Mouse (Mus musculus) heart, embryonic 14.5 days (tissue): Measurements from ENCODE around the gene Olfr1120. TPM values are rescaled to one million over a fixed set of nuclear protein-coding genes. Genes with fewer than 3 reads are reported as not detected.
"Not testable (repeated sequence)": the region's sequence is repeated elsewhere in the genome, so short reads cannot be mapped to it uniquely, and the experiment has no call there.

Source experiments
- ATAC-seq: fragments of 200-750 bp; cut with Nextera tagmentation; 2 replicates; pipeline ENCODE4 v1.8.0; 2017; ENCODE audit warnings: low read depth, moderate TSS enrichment; ENCODE audit not compliant: insufficient number of reproducible peaks, insufficient read depth, low FRiP score
- H3K27ac ChIP-seq, 2 experiments: fragments of 200-500 bp in 1 of 2; fragments of 300-500 bp in 1 of 2; sonication (generic) in 1 of 2; replicated peaks in 1 of 2; 2 replicates each; pipeline ENCODE4 v1.5.1; 2012 to 2014; ENCODE audit warnings: low read depth in 2 of 2, low read length in 2 of 2, control low read depth in 1 of 2, mild to moderate bottlenecking in 1 of 2, mixed read lengths in 1 of 2; ENCODE audit not compliant: control insufficient read depth in 1 of 2, insufficient read depth in 1 of 2
- H3K27me3 ChIP-seq: fragments of 300-500 bp; sonication (generic); 2 replicates; pipeline ENCODE4 v1.6.1; 2014; ENCODE audit warnings: mild to moderate bottlenecking, low read length, control low read depth; ENCODE audit not compliant: control insufficient read depth, insufficient read depth
- H3K36me3 ChIP-seq: fragments of 300-500 bp; sonication (generic); 2 replicates; pipeline ENCODE4 v1.6.1; 2014; ENCODE audit warnings: mild to moderate bottlenecking, control low read depth, low read length, mixed read lengths; ENCODE audit not compliant: control insufficient read depth, insufficient read depth
- H3K4me1 ChIP-seq, 2 experiments: fragments of 200-500 bp in 1 of 2; fragments of 300-500 bp in 1 of 2; sonication (generic) in 1 of 2; 2 replicates each; pipeline ENCODE4 v1.6.1; 2012 to 2014; ENCODE audit warnings: low read length in 2 of 2, control low read depth in 1 of 2, mixed read lengths in 1 of 2; ENCODE audit not compliant: control insufficient read depth in 2 of 2, insufficient read depth in 2 of 2
- H3K4me2 ChIP-seq: fragments of 300-500 bp; sonication (generic); 2 replicates; pipeline ENCODE4 v1.6.1; 2014; ENCODE audit warnings: mild to moderate bottlenecking, low read length
- H3K4me3 ChIP-seq, 2 experiments: fragments of 200-500 bp in 1 of 2; fragments of 300-500 bp in 1 of 2; sonication (generic) in 1 of 2; 2 replicates each; pipeline ENCODE4 v1.5.1; 2012 to 2014; ENCODE audit warnings: low read length in 2 of 2, mild to moderate bottlenecking in 2 of 2, control low read depth in 1 of 2, low read depth in 1 of 2, moderate library complexity in 1 of 2; ENCODE audit not compliant: control insufficient read depth in 1 of 2, insufficient read depth in 1 of 2
- H3K9ac ChIP-seq: fragments of 300-500 bp; sonication (generic); 2 replicates; pipeline ENCODE4 v1.6.1; 2014; ENCODE audit warnings: mild to moderate bottlenecking, low read length
- H3K9me3 ChIP-seq: fragments of 300-500 bp; sonication (generic); 2 replicates; pipeline ENCODE4 v1.6.1; 2016; ENCODE audit warnings: low read length, control low read depth; ENCODE audit not compliant: control insufficient read depth
- WGBS: fragments of 180-500 bp; shearing (Covaris S2); extraction: QIAGEN DNeasy Blood & Tissue Kit; methylation state at CpG from one replicate; pipeline ENCODE4 v1.1.7; 2014; 5-methylcytosine and 5-hydroxymethylcytosine counted together
- polyA plus RNA-seq: library from polyadenylated mRNA; unstranded; fragments of >200 nt; fragmentation: Nextera tagmentation; extraction: Ambion mirVana; gene quantifications from 2 replicates; pipeline ENCODE4 v1.2.1, GENCODE M21; 2014

Olfr1120 gene
- polyA plus RNA-seq, 1 experiment from 2014 or later, result not detected

- H3K27ac ChIP-seq, H3K4me1 ChIP-seq, H3K27me3 ChIP-seq, H3K4me2 ChIP-seq, H3K36me3 ChIP-seq, H3K4me3 ChIP-seq, H3K9me3 ChIP-seq, H3K9ac ChIP-seq, ATAC-seq: not testable (repeated sequence)
- 72% methylated on average over 7 of the region's 7 CpGs for WGBS
Observed at GRCm38 (mm10) chr2:87394686-87395085, 40.1 kb downstream of the Olfr1120 start.

Other genes with a start within 250 kb of the Olfr1120 start
- not detected in 2 replicates for gene Olfr259, start 240.2 kb upstream of the Olfr1120 start, polyA plus RNA-seq
- not detected in 2 replicates for gene Olfr1110, start 214.5 kb upstream of the Olfr1120 start, polyA plus RNA-seq
- not detected in 2 replicates for gene Olfr1111, start 202.2 kb upstream of the Olfr1120 start, polyA plus RNA-seq
- not detected in 2 replicates for gene Olfr1112, start 167.0 kb upstream of the Olfr1120 start, polyA plus RNA-seq
- not detected in 2 replicates for gene Olfr1113, start 145.8 kb upstream of the Olfr1120 start, polyA plus RNA-seq
- not detected in 2 replicates for gene Olfr1115, start 106.8 kb upstream of the Olfr1120 start, polyA plus RNA-seq
- not detected in 2 replicates for gene Olfr1116, start 87.3 kb upstream of the Olfr1120 start, polyA plus RNA-seq
- not detected in 2 replicates for gene Olfr1118, start 47.2 kb upstream of the Olfr1120 start, polyA plus RNA-seq
- not detected in 2 replicates for gene Olfr1121, start 15.1 kb downstream of the Olfr1120 start, polyA plus RNA-seq
- not detected in 2 replicates for gene Olfr1122, start 31.0 kb downstream of the Olfr1120 start, polyA plus RNA-seq
- gene Olfr1123, start 61.8 kb downstream of the Olfr1120 start, polyA plus RNA-seq, result not detected in 2 replicates
- not detected in 2 replicates for gene Olfr1124, start 75.5 kb downstream of the Olfr1120 start, polyA plus RNA-seq
- not detected in 2 replicates for gene Olfr1126, start 99.1 kb downstream of the Olfr1120 start, polyA plus RNA-seq
- gene Pramel7, start 142.3 kb downstream of the Olfr1120 start, polyA plus RNA-seq, result not detected in 2 replicates
- gene Pramel6, start 151.8 kb downstream of the Olfr1120 start, polyA plus RNA-seq, result not detected in 2 replicates
- gene Olfr153, start 177.0 kb downstream of the Olfr1120 start, polyA plus RNA-seq, result not detected in 2 replicates
- not detected in 2 replicates for gene Olfr1128, start 190.7 kb downstream of the Olfr1120 start, polyA plus RNA-seq
- not detected in 2 replicates for gene Olfr1129, start 219.1 kb downstream of the Olfr1120 start, polyA plus RNA-seq